Mouse (Mus musculus): ENCODE data around the gene Ptprg.

- no peak for TF ChIP-seq CTCF (IDR thresholded peaks at IDR 0.05; ENCODE audit: low read depth)
- TF ChIP-seq EP300 (IDR thresholded peaks at IDR 0.05; ENCODE audit: low read depth) = no peak
These were observed 30.3 kb upstream of the Ptprg start for GRCm38 (mm10) chr14:11523052-11523451.
